Mouse (Mus musculus): ENCODE results near the gene Cldn34c1.
"Not testable (repeated sequence)": the region's sequence is repeated elsewhere in the genome, so short reads cannot be mapped to it uniquely, and the experiment has no call there.

The Cldn34c1 gene

GRCm38 (mm10) chrX:123103291-123104260, at the start of gene Cldn34c1:
TSS of gene Cldn34c1 (plus strand) at chrX:123103495.
- DNase-seq = peak; percentile 66

DNA sequence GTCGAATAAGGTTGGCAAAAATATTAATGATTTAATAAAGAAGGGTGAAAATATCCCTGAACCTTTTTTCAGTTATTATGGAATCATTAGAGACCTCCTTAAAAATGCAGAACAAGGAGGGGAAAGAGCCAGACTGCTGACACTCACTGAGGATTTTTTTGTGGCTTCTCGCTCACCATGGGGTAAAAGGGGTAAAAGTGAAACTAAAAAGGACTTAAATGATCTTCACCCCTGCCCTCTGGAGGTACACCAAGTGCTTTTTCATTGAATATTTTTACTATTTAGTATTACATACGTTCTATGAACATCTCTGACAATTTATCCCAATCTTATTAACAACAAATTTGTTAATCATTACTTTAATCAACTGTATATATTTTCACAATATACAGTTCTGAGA, 15.9 kb upstream of the Cldn34c1 start:
- DNase-seq = no peak

DNA sequence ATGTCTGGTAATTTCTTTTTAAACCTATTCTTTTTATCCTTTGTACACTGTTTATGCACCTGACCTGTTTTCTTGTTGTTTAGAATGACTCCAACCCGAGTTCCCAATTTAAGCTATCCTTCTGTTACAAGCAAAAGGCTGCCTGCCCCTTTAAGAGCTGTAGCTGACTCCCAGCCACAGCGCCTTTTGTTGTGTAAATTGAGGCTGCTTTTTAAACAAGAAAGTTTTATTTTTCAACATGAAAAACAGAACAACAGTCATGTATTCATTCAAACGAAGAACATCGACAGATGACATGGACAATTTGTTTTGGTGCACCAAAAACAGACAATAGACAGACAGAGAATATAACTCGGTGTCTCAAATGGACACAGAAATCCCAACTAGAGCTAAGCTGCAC, 489 bp upstream of the Cldn34c1 start:
- not testable (repeated sequence) for DNase-seq

DNA sequence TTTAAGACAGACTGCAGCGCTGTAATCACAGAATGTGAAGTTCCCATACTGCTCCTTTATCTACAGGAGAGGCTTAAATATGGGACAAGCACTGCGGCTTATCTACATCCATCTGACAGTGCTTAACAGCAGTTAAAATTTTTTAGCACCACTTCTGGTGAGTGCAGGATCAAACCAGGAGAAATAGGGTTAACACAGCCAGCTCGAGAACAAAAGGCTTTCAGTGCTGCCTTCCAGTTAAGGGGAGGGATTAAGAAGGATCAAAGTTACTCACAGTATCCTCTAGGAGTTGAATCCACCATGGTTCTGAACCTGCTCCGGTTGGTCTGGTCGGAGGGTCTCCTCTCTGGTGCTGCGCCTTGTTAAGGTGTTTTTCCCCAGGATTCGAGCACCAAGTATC, 1.4 kb downstream of the Cldn34c1 start:
- DNase-seq = not testable (repeated sequence)

- DNase-seq = not testable (repeated sequence)
Measured at GRCm38 (mm10) chrX:123222381-123222780, 119.1 kb downstream of the Cldn34c1 start, which contains the start of gene Srsx. TSS of gene Srsx (minus strand) at chrX:123222481.

All from right cerebral cortex, postnatal 14 days (tissue).